Mouse (Mus musculus): Measurements from ENCODE around the gene Srrm2. TPM values are rescaled to one million over a fixed set of nuclear protein-coding genes. Genes with fewer than 3 reads are reported as not detected.

Srrm2 gene
- polyA plus RNA-seq, 1 experiment from 2014 or later: 320 TPM

DNA sequence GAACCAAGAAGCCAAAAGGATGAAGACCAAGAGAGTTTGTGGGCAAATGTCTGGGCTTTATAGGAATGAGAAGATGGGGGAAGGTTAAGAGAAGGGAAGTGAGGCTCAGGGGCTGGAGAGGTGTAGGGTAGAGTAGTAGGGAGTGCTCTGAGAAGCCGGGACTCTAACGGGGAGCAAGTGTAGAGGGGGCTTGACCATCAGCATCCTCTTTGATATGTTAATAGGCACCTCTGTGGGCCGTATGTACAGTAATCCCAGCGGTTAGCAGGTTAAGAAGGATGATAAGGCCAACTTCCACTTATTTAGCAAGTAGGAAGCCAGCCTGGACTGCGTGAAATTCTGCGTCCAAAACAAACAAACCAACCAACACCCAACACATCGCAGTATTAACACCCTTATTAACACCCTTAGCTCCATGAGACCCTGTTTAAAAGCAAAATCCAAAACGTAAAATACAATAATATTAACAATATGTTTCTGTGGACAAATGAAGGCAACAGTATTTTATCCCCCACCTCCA is 523 bp upstream of the Srrm2 start:
- WGBS: 22% methylated on average over 8 of the region's 8 CpGs
- H3K36me3 ChIP-seq (ENCODE audit: control insufficient read depth, insufficient read depth, low read length): no peaks in the 10 kb centered on the region
- no peak for DNase-seq (ENCODE audit: low spot score)

DNA sequence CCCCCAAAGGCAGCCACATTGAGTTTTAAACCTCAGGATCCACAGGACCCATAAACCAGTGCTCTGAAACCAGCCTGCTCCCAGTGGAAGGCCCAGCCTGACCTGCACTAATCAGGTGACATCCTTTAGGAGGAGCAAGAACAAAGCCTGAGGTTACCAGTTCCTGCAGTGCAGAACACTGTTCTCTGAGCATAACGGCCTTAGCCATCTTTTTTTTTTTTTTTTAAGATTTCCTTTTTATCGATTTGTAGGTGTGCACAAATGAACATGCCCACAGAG is 686 bp downstream of the Srrm2 start:
- Histone ChIP-seq H3K9me3 (ENCODE audit: control insufficient read depth, low read length) (no peaks in the 10 kb centered on the region), H3K27ac (replicated peaks; ENCODE audit: low read depth, low read length) (peak overlapping the region; percentile 91; the same call in 1 of the 2 replicates), H3K9ac (ENCODE audit: low read depth, low read length) (peak overlapping the region; percentile 88; the same call in 1 of the 2 replicates), H3K4me1 (ENCODE audit: control insufficient read depth, insufficient read depth, low read length) (peaks cover 16% of the 10 kb centered on the region), H3K4me3 (ENCODE audit: low read depth, low read length) (peak overlapping the region; percentile 57), H3K4me2 (ENCODE audit: low read depth, low read length) (peak overlapping the region; percentile 83), H3K27me3 (replicated peaks; ENCODE audit: control insufficient read depth, insufficient read depth, low read length) (no peaks in the 10 kb centered on the region), H3K36me3 (ENCODE audit: control insufficient read depth, insufficient read depth, low read length) (no peaks in the 10 kb centered on the region)
- ATAC-seq (ENCODE audit: low read depth) (no peak), DNase-seq (ENCODE audit: low spot score) (no peak)
- WGBS: 54% methylated on average over 2 of the region's 2 CpGs

More for the DNA sequence above, 523 bp upstream of the Srrm2 start:
- no peaks in the 10 kb centered on the region for H3K9me3 ChIP-seq (ENCODE audit: control insufficient read depth, low read length)
- H3K27me3 ChIP-seq (replicated peaks; ENCODE audit: control insufficient read depth, insufficient read depth, low read length): no peaks in the 10 kb centered on the region
- H3K27ac ChIP-seq (replicated peaks; ENCODE audit: low read depth, low read length): peak overlapping the region; percentile 91
- H3K9ac ChIP-seq (ENCODE audit: low read depth, low read length): peak overlapping the region; percentile 88
- ATAC-seq (ENCODE audit: low read depth): no peak
- H3K4me3 ChIP-seq (ENCODE audit: low read depth, low read length): peak overlapping the region; percentile 57
- peak overlapping the region; percentile 83 for H3K4me2 ChIP-seq (ENCODE audit: low read depth, low read length)
- H3K4me1 ChIP-seq (ENCODE audit: control insufficient read depth, insufficient read depth, low read length): peaks cover 19% of the 10 kb centered on the region

DNA sequence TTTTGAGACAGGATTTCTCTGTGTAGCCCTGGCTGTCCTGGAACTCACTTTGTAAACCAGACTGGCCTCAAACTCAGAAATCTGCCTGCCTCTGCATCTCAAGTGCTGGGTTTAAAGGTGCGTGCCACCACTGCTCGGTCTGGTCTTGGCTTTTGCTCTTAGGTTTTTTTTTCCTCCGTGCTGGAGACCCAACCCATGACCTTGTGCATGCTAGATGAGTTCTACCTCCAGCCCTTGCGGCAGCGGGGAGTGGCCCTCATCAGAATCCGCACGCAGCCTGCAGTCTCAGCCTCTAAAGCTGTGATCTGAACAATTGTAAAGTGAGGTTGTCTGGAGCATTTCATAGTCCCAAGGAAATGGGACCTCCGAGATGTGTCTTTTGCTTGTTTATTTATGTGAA is 5.0 kb downstream of the Srrm2 start:
- no peak overlapping the region for H3K27ac ChIP-seq (replicated peaks; ENCODE audit: low read depth, low read length)
- H3K27me3 ChIP-seq (replicated peaks; ENCODE audit: control insufficient read depth, insufficient read depth, low read length): no peaks in the 10 kb centered on the region
- 97% methylated on average over 8 of the region's 8 CpGs for WGBS

DNA sequence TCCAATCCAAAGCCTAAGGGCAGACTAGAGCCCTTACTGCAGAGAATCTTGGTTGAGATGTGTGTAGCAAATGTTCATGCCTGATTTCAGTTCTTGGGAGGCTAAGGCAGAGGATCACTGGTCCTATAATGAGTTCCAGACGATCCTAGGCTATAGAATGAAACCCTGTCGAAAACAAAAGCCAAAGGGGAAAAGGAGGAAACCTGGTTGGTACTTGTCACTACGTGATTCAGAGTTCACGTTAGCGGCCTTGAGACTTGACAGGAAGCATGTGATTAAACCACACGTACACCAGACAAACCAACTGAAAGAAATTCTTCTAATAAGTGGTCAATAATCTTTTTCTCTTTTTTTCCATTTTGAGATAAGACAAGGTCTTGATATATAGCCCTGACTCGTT is 7.0 kb downstream of the Srrm2 start:
- Histone ChIP-seq H3K9ac (ENCODE audit: low read depth, low read length) (no peak overlapping the region), H3K4me1 (ENCODE audit: control insufficient read depth, insufficient read depth, low read length) (no peaks in the 10 kb centered on the region), H3K27ac (replicated peaks; ENCODE audit: low read depth, low read length) (no peak overlapping the region), H3K27me3 (replicated peaks; ENCODE audit: control insufficient read depth, insufficient read depth, low read length) (no peaks in the 10 kb centered on the region), H3K4me3 (ENCODE audit: low read depth, low read length) (no peak overlapping the region), H3K36me3 (ENCODE audit: control insufficient read depth, insufficient read depth, low read length) (no peaks in the 10 kb centered on the region), H3K9me3 (ENCODE audit: control insufficient read depth, low read length) (0 out of 2 replicates have a peak, but pooled peaks cover 4% of the 10 kb centered on the region), H3K4me2 (ENCODE audit: low read depth, low read length) (no peak overlapping the region)
- no peak for DNase-seq (ENCODE audit: low spot score)
- ATAC-seq (ENCODE audit: low read depth): no peak
- WGBS: 38% methylated on average over 7 of the region's 7 CpGs

More for the DNA sequence above, 5.0 kb downstream of the Srrm2 start:
- H3K36me3 ChIP-seq (ENCODE audit: control insufficient read depth, insufficient read depth, low read length): no peaks in the 10 kb centered on the region
- 0 out of 2 replicates have a peak, but pooled peaks cover 3% of the 10 kb centered on the region for H3K9me3 ChIP-seq (ENCODE audit: control insufficient read depth, low read length)
- 0 out of 2 replicates have a peak, but pooled peaks cover 5% of the 10 kb centered on the region for H3K4me1 ChIP-seq (ENCODE audit: control insufficient read depth, insufficient read depth, low read length)
- ATAC-seq (ENCODE audit: low read depth) (no peak), DNase-seq (ENCODE audit: low spot score) (no peak)
- H3K4me3 ChIP-seq (ENCODE audit: low read depth, low read length): no peak overlapping the region
- no peak overlapping the region for H3K9ac ChIP-seq (ENCODE audit: low read depth, low read length)
- no peak overlapping the region for H3K4me2 ChIP-seq (ENCODE audit: low read depth, low read length)

DNA sequence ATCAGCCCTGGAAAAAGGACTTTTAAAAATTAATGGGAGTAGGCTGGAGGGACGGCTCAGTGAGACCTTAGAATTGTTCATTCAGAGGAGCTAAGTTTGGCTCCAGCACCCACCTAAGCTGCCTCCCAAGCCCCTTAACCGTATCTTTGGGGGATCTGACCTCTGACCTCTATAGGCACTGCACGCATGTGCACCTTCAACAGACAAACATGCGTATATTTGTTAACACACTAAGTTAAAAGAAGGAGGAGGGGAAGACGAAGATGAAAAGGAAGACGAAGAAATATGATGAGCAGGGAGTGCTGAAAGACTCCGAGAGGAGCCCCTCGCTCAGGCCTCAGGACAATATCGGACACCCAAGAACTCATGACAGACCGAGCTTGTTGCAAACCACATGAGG is 11.3 kb downstream of the Srrm2 start:
- H3K27me3 ChIP-seq (replicated peaks; ENCODE audit: control insufficient read depth, insufficient read depth, low read length): no peaks in the 10 kb centered on the region
- no peak overlapping the region for H3K4me3 ChIP-seq (ENCODE audit: low read depth, low read length)
- ATAC-seq (ENCODE audit: low read depth): no peak
- H3K9ac ChIP-seq (ENCODE audit: low read depth, low read length): no peak overlapping the region
- 86% methylated on average over 10 of the region's 10 CpGs for WGBS
- 0 out of 2 replicates have a peak, but pooled peaks cover 4% of the 10 kb centered on the region for H3K9me3 ChIP-seq (ENCODE audit: control insufficient read depth, low read length)
- no peak overlapping the region for H3K4me2 ChIP-seq (ENCODE audit: low read depth, low read length)
- H3K4me1 ChIP-seq (ENCODE audit: control insufficient read depth, insufficient read depth, low read length): peaks cover 17% of the 10 kb centered on the region
- H3K27ac ChIP-seq (replicated peaks; ENCODE audit: low read depth, low read length): no peak overlapping the region
- DNase-seq (ENCODE audit: low spot score): no peak
- H3K36me3 ChIP-seq (ENCODE audit: control insufficient read depth, insufficient read depth, low read length): no peaks in the 10 kb centered on the region

DNA sequence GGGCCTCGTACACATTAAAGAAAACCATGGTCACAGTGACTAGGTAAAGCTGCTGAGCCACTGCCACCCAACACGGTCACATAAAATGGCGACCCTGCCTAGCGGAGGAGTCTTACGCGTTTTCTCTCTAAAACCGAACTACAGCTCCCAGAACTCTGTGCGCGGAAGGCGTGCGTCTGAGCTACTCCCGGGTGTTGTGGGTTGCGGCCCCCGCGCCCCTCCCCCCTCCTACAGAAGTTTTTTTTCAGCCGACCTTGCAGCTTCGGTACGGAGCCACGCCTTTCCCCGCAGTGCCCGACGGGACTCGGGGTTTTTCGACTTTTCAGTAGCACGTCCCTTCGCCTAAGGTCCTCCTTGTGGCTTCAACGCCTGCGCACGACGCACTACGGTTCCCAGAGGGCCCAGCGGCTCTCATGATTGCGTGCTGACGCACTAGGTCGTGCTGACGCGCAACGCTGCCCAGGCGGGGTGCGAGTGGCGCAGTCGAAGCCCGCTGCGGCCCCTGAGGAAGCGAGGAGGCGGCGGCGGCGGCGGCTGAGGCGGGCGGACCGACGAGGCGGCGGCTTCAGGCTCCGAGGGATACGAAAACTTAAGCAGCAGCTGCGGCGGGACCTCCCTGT is 12.5 kb downstream of the Srrm2 start:
- under 1% methylated on average over 54 of the region's 60 CpGs for WGBS
- peaks cover 12% of the 10 kb centered on the region; the same call in 1 of the 2 replicates for H3K36me3 ChIP-seq (ENCODE audit: control insufficient read depth, insufficient read depth, low read length)
- peak overlapping the region; percentile 99 for H3K9ac ChIP-seq (ENCODE audit: low read depth, low read length)

DNA sequence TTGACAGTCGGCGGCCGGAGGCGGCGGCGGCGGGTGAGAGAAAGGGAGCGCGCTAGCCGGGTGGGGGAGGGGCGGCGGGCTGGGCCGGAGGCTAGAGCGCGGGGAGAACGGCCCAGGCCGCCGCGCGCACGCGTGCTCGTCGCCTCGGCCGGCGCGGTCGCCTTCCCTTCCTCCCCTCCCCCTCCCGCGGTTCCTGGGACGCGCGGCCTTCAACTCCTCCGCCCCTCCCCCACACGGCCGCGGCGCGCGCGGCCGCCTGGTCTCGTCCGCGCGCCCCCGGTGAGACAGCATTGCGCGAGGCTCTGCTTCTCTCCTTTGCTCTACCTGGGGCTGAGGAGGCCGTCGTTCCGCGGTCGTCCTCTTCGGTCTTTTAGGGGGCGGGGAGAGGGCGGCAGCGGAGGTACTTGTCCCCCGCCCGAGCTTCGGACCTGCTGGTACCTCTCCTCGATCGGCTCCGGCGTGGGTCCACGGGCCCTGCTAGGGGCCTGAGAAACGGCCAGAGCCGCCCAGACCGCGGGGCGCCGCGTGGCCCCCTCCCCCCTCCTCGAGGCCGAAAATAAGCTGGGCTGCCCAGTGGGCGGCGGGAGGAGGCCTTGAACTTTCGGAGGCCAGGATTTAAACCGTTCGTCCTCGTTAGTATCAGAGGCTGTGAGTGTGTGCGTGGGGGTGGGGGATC is 13.2 kb downstream of the Srrm2 start:
- H3K36me3 ChIP-seq (ENCODE audit: control insufficient read depth, insufficient read depth, low read length): peaks cover 18% of the 10 kb centered on the region
- H3K4me2 ChIP-seq (ENCODE audit: low read depth, low read length): peak overlapping the region; percentile 68
- H3K27me3 ChIP-seq (replicated peaks; ENCODE audit: control insufficient read depth, insufficient read depth, low read length): no peaks in the 10 kb centered on the region
- H3K9me3 ChIP-seq (ENCODE audit: control insufficient read depth, low read length): 0 out of 2 replicates have a peak, but pooled peaks cover 4% of the 10 kb centered on the region
- H3K9ac ChIP-seq (ENCODE audit: low read depth, low read length): peak overlapping the region; percentile 99
- peak overlapping the region; percentile 99 for H3K27ac ChIP-seq (replicated peaks; ENCODE audit: low read depth, low read length)
- peaks cover 25% of the 10 kb centered on the region for H3K4me1 ChIP-seq (ENCODE audit: control insufficient read depth, insufficient read depth, low read length)
- WGBS: under 1% methylated on average over 40 of the region's 83 CpGs
- peak overlapping the region; percentile 100 for H3K4me3 ChIP-seq (ENCODE audit: low read depth, low read length)
- DNase-seq (ENCODE audit: low spot score) (peak; percentile 89), ATAC-seq (ENCODE audit: low read depth) (peak; percentile 47)

More for the DNA sequence above, 12.5 kb downstream of the Srrm2 start:
- peak; percentile 99 for ATAC-seq (ENCODE audit: low read depth)
- peaks cover 25% of the 10 kb centered on the region for H3K4me1 ChIP-seq (ENCODE audit: control insufficient read depth, insufficient read depth, low read length)
- H3K9me3 ChIP-seq (ENCODE audit: control insufficient read depth, low read length): 0 out of 2 replicates have a peak, but pooled peaks cover 4% of the 10 kb centered on the region
- peak overlapping the region; percentile 100 for H3K4me3 ChIP-seq (ENCODE audit: low read depth, low read length)
- peak overlapping the region; percentile 99 for H3K27ac ChIP-seq (replicated peaks; ENCODE audit: low read depth, low read length)
- peak overlapping the region; percentile 68 for H3K4me2 ChIP-seq (ENCODE audit: low read depth, low read length)
- no peaks in the 10 kb centered on the region for H3K27me3 ChIP-seq (replicated peaks; ENCODE audit: control insufficient read depth, insufficient read depth, low read length)
- peak; percentile 100 for DNase-seq (ENCODE audit: low spot score)

DNA sequence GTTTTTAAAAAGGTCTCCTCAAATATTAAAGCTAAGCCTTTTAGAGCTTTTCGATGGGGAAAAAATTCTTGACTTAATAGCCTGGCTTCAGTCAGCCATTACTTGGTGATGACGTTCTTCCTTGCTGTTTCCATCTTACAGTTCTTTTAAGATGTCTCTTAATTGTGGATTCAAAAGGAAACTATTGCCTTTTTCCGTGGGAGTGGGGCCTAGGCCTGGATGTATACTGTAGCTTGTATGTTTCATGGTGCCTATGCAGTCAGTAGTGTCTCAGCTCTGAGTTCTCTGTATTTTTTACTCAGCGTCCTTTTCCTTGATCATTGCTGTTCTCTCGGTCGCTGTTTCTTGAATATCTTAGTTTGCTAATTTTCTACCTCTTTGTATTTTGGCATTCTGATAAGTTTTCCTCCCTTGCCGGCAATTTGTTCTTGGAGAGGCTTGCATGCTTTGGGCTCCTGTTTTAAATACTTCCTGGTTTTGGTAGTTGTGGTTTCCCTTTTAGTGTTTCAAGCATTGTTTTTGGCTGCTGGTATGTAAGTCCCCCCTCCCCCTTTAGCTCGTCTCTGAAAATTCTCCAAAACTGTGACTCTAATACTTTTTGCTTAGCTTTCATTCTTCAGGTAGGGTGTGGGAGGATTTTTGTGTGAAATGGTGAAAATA is 14.2 kb downstream of the Srrm2 start:
- Histone ChIP-seq H3K27me3 (replicated peaks; ENCODE audit: control insufficient read depth, insufficient read depth, low read length) (no peaks in the 10 kb centered on the region), H3K36me3 (ENCODE audit: control insufficient read depth, insufficient read depth, low read length) (peaks cover 29% of the 10 kb centered on the region), H3K4me2 (ENCODE audit: low read depth, low read length) (peak overlapping the region; percentile 68), H3K4me1 (ENCODE audit: control insufficient read depth, insufficient read depth, low read length) (peaks cover 25% of the 10 kb centered on the region), H3K9me3 (ENCODE audit: control insufficient read depth, low read length) (0 out of 2 replicates have a peak, but pooled peaks cover 4% of the 10 kb centered on the region), H3K27ac (replicated peaks; ENCODE audit: low read depth, low read length) (peak overlapping the region; percentile 99), H3K4me3 (ENCODE audit: low read depth, low read length) (peak overlapping the region; percentile 100), H3K9ac (ENCODE audit: low read depth, low read length) (peak overlapping the region; percentile 99)
- 1% methylated on average over 8 of the region's 8 CpGs for WGBS
- DNase-seq (ENCODE audit: low spot score) (no peak), ATAC-seq (ENCODE audit: low read depth) (no peak)
